Mouse (Mus musculus) forebrain, embryonic 11.5 days (tissue): ENCODE measurements around the gene Anp32e. TPM values are rescaled to one million over a fixed set of nuclear protein-coding genes. Genes with fewer than 3 reads are reported as not detected.
"Not testable (repeated sequence)": the region's sequence is repeated elsewhere in the genome, so short reads cannot be mapped to it uniquely, and the experiment has no call there.

Experiments
- ATAC-seq: fragments of 200-750 bp; cut with Nextera tagmentation; replicated peaks from 2 replicates; pipeline ENCODE4 v1.8.0; 2017; ENCODE audit warnings: moderate TSS enrichment; ENCODE audit not compliant: low FRiP score
- DNase-seq: peaks from one replicate; pipeline ENCODE4 v3.0.0-alpha.2; 2017; ENCODE audit warnings: low spot score
- H3K27ac ChIP-seq: fragments of 300-500 bp; sonication (generic); 2 replicates; pipeline ENCODE4 v1.5.1; 2014; ENCODE audit warnings: low read depth, low read length
- H3K27me3 ChIP-seq: fragments of 300-500 bp; sonication (generic); 2 replicates; pipeline ENCODE4 v1.6.1; 2014; ENCODE audit warnings: mild to moderate bottlenecking, low read length, mixed read lengths; ENCODE audit not compliant: control insufficient read depth, insufficient read depth
- H3K36me3 ChIP-seq: fragments of 300-500 bp; sonication (generic); 2 replicates; pipeline ENCODE4 v1.6.1; 2014; ENCODE audit warnings: mild to moderate bottlenecking, low read length, moderate library complexity, mixed read lengths; ENCODE audit not compliant: control insufficient read depth, insufficient read depth
- H3K4me1 ChIP-seq: fragments of 300-500 bp; sonication (generic); replicated peaks from 2 replicates; pipeline ENCODE4 v1.6.1; 2014; ENCODE audit warnings: low read length, mixed read lengths; ENCODE audit not compliant: control insufficient read depth, insufficient read depth
- H3K4me2 ChIP-seq: fragments of 300-500 bp; sonication (generic); 2 replicates; pipeline ENCODE4 v1.6.1; 2014; ENCODE audit warnings: low read depth, mild to moderate bottlenecking, low read length, moderate library complexity, mixed read lengths; ENCODE audit not compliant: severe bottlenecking
- H3K4me3 ChIP-seq: fragments of 300-500 bp; sonication (generic); 2 replicates; pipeline ENCODE4 v1.5.1; 2014; ENCODE audit warnings: low read depth, low read length
- H3K9ac ChIP-seq: fragments of 300-500 bp; sonication (generic); 2 replicates; pipeline ENCODE4 v1.6.1; 2014; ENCODE audit warnings: low read length
- H3K9me3 ChIP-seq: fragments of 300-500 bp; sonication (generic); 2 replicates; pipeline ENCODE4 v1.6.1; 2016; ENCODE audit warnings: low read length, mixed read lengths; ENCODE audit not compliant: control insufficient read depth
- WGBS: fragments of 180-500 bp; shearing (Covaris S2); extraction: QIAGEN DNeasy Blood & Tissue Kit; methylation state at CpG from one replicate; pipeline ENCODE4 v1.1.7; 2014; 5-methylcytosine and 5-hydroxymethylcytosine counted together
- polyA plus RNA-seq: library from polyadenylated mRNA; unstranded; fragments of >200 nt; fragmentation: Nextera tagmentation; extraction: Ambion mirVana; gene quantifications from 2 replicates; pipeline ENCODE4 v1.2.1, GENCODE M21; 2014

The Anp32e gene
- polyA plus RNA-seq, 1 experiment from 2014 or later = 167 TPM

- Histone ChIP-seq H3K4me1 (peaks cover 6% of the 10 kb centered on the region; the same call in 1 of the 2 replicates), H3K9ac (no peak overlapping the region), H3K27me3 (no peaks in the 10 kb centered on the region), H3K9me3 (no peaks in the 10 kb centered on the region; the same call in 1 of the 2 replicates), H3K4me3 (no peak overlapping the region), H3K36me3 (no peaks in the 10 kb centered on the region), H3K27ac (no peak overlapping the region), H3K4me2 (no peak overlapping the region)
- 96% methylated on average over 5 of the region's 5 CpGs for WGBS
- DNase-seq (no peak), ATAC-seq (no peak)
These were observed 26.3 kb downstream of the Anp32e start for GRCm38 (mm10) chr3:95955318-95955717.

DNA sequence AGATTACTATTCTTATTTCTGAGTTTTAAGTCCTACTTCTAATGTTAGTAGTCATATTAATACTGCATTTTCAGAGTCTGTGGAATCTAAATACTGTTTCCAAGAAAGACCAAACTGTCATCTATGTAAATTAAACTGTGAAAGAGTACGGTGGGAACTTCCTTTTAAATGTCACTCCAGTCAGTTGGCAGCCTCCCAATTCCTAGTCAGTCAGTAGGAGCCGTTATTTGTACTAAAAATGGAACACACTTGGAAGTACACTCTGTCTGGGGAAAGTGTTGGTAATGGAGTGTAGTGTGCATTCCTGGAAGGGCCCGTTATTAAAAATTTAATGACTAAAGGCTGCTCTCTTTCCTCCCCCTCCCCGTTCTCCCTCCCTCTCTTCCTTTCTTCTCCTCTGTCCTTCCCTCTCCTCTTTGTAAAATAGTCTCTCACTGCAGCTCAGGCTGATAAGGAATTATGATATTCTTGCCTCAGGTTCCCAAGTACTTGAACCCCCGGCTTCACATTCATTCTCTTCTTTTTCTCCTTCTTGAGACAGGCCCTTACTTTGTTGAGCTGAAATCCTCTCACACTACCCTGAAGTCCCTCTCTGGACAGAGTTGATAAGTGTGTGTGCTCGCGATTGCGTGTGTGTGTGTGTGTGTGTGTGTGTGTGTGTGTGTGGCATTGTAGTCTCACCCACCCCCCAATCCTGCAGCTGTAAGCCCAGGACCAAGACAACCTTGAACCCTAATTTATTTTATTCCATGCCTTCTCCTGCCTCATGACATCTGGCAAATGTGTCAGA, 28.5 kb downstream of the Anp32e start:
- ATAC-seq = no peak
- Histone ChIP-seq H3K27ac (no peak overlapping the region), H3K4me2 (no peak overlapping the region), H3K36me3 (no peaks in the 10 kb centered on the region), H3K9ac (no peak overlapping the region), H3K4me1 (peaks cover 4% of the 10 kb centered on the region; the same call in 1 of the 2 replicates), H3K9me3 (no peaks in the 10 kb centered on the region; the same call in 1 of the 2 replicates), H3K4me3 (no peak overlapping the region), H3K27me3 (no peaks in the 10 kb centered on the region)
- 80% methylated on average over 8 of the region's 8 CpGs for WGBS
- DNase-seq = no peak

GRCm38 (mm10) chr3:95959082-95959481, 30.0 kb downstream of the Anp32e start:
- no peak for DNase-seq
- H3K4me2 ChIP-seq = no peak overlapping the region
- no peaks in the 10 kb centered on the region for H3K36me3 ChIP-seq
- no peaks in the 10 kb centered on the region for H3K4me1 ChIP-seq
- no peak for ATAC-seq
- H3K9ac ChIP-seq = no peak overlapping the region
- 78% methylated on average over 5 of the region's 5 CpGs for WGBS
- H3K9me3 ChIP-seq = no peaks in the 10 kb centered on the region; the same call in 1 of the 2 replicates
- no peak overlapping the region for H3K4me3 ChIP-seq
- H3K27me3 ChIP-seq = no peaks in the 10 kb centered on the region
- no peak overlapping the region for H3K27ac ChIP-seq

- 94% methylated on average over 1 of the region's 1 CpGs for WGBS
These were observed 30.8 kb downstream of the Anp32e start for GRCm38 (mm10) chr3:95959807-95960206.

GRCm38 (mm10) chr3:95962182-95962581, 33.1 kb downstream of the Anp32e start:
- 87% methylated on average over 8 of the region's 8 CpGs for WGBS
- DNase-seq, H3K4me1 ChIP-seq, H3K9me3 ChIP-seq, ATAC-seq, H3K9ac ChIP-seq, H3K27ac ChIP-seq, H3K36me3 ChIP-seq, H3K27me3 ChIP-seq, H3K4me3 ChIP-seq, H3K4me2 ChIP-seq: not testable (repeated sequence)

More at GRCm38 (mm10) chr3:95959807-95960206, 30.8 kb downstream of the Anp32e start:
- Histone ChIP-seq H3K4me1 (no peaks in the 10 kb centered on the region), H3K9ac (no peak overlapping the region), H3K4me3 (no peak overlapping the region), H3K4me2 (no peak overlapping the region), H3K27ac (no peak overlapping the region), H3K36me3 (no peaks in the 10 kb centered on the region), H3K9me3 (no peaks in the 10 kb centered on the region; the same call in 1 of the 2 replicates), H3K27me3 (no peaks in the 10 kb centered on the region)
- ATAC-seq = no peak
- DNase-seq = no peak

DNA sequence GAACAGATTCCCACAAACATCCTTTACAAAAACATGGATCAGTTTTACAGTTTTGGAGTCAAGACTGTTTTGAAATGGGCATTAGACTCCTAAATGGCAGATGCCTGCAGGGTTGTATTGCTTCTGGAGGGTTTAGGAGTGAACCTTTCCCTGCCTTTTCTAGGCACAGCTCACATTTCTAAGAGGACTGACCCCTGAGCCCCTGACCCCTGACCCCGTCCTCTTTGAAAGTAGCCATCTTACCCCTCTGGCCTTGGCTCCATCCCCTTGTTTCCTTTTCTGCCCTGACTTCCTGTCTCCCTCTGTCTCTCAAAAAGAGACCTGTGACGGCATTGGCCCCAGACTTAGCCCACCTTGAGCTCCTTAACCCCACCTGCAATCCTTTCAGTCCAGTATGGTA, 34.2 kb downstream of the Anp32e start:
- H3K4me3 ChIP-seq = no peak overlapping the region
- H3K36me3 ChIP-seq = no peaks in the 10 kb centered on the region
- H3K9me3 ChIP-seq = no peaks in the 10 kb centered on the region
- no peak overlapping the region for H3K9ac ChIP-seq
- ATAC-seq (no peak), DNase-seq (no peak)
- 24% methylated on average over 2 of the region's 2 CpGs for WGBS
- no peak overlapping the region for H3K4me2 ChIP-seq
- H3K27ac ChIP-seq = no peak overlapping the region
- no peaks in the 10 kb centered on the region for H3K4me1 ChIP-seq
- H3K27me3 ChIP-seq = no peaks in the 10 kb centered on the region

GRCm38 (mm10) chr3:95963681-95964080, 34.6 kb downstream of the Anp32e start:
- H3K9me3 ChIP-seq = no peaks in the 10 kb centered on the region
- H3K4me1 ChIP-seq = no peaks in the 10 kb centered on the region
- no peaks in the 10 kb centered on the region for H3K27me3 ChIP-seq
- no peaks in the 10 kb centered on the region for H3K36me3 ChIP-seq
- no peak for ATAC-seq
- no peak for DNase-seq
- H3K27ac ChIP-seq = no peak overlapping the region
- 44% methylated on average over 4 of the region's 4 CpGs for WGBS
- H3K4me3 ChIP-seq = no peak overlapping the region
- no peak overlapping the region for H3K9ac ChIP-seq
- no peak overlapping the region for H3K4me2 ChIP-seq

- H3K4me2 ChIP-seq = no peak overlapping the region
- DNase-seq (no peak), ATAC-seq (no peak; the same call in 1 of the 2 replicates)
- H3K27ac ChIP-seq = no peak overlapping the region
- no peak overlapping the region for H3K4me3 ChIP-seq
- no peaks in the 10 kb centered on the region for H3K36me3 ChIP-seq
- no peaks in the 10 kb centered on the region for H3K4me1 ChIP-seq
- 14% methylated on average over 7 of the region's 7 CpGs for WGBS
- no peak overlapping the region for H3K9ac ChIP-seq
- no peaks in the 10 kb centered on the region for H3K9me3 ChIP-seq
- H3K27me3 ChIP-seq = no peaks in the 10 kb centered on the region
These were observed 36.7 kb downstream of the Anp32e start for GRCm38 (mm10) chr3:95965518-95966451.
